Mouse (Mus musculus) lung, embryonic 14.5 days (tissue): ENCODE data around the gene Nufip1. TPM values are rescaled to one million over a fixed set of nuclear protein-coding genes. Genes with fewer than 3 reads are reported as not detected.
A peak's percentile ranks its signal among the peaks of the same experiment; 100 is the strongest.

Source experiments
- ATAC-seq: fragments of 200-750 bp; cut with Nextera tagmentation; 2 replicates; pipeline ENCODE4 v1.8.0; 2017; ENCODE audit warnings: mild to moderate bottlenecking, moderate TSS enrichment, moderate library complexity; ENCODE audit not compliant: insufficient read depth
- DNase-seq: peaks from one replicate; pipeline ENCODE4 v3.0.0-alpha.2; 2015
- H3K27ac ChIP-seq: fragments of 300-500 bp; sonication (generic); 2 replicates; pipeline ENCODE4 v1.5.1; 2014; ENCODE audit warnings: low read depth, mild to moderate bottlenecking, moderate library complexity
- H3K27me3 ChIP-seq: fragments of 300-500 bp; sonication (generic); 2 replicates; pipeline ENCODE4 v1.6.1; 2014; ENCODE audit warnings: low read length, control low read depth; ENCODE audit not compliant: insufficient read depth
- H3K36me3 ChIP-seq: fragments of 300-500 bp; sonication (generic); 2 replicates; pipeline ENCODE4 v1.6.1; 2014; ENCODE audit warnings: control low read depth; ENCODE audit not compliant: insufficient read depth
- H3K4me1 ChIP-seq: fragments of 300-500 bp; sonication (generic); 2 replicates; pipeline ENCODE4 v1.6.1; 2014; ENCODE audit warnings: antibody characterized with exemption, control low read depth; ENCODE audit not compliant: insufficient read depth
- H3K4me2 ChIP-seq: fragments of 300-500 bp; sonication (generic); 2 replicates; pipeline ENCODE4 v1.6.1; 2014; ENCODE audit warnings: mild to moderate bottlenecking
- H3K4me3 ChIP-seq: fragments of 300-500 bp; sonication (generic); 2 replicates; pipeline ENCODE4 v1.5.1; 2014; ENCODE audit warnings: low read depth, low read length
- H3K9ac ChIP-seq: fragments of 300-500 bp; sonication (generic); 2 replicates; pipeline ENCODE4 v1.6.1; 2014
- H3K9me3 ChIP-seq: fragments of 300-500 bp; sonication (generic); 2 replicates; pipeline ENCODE4 v1.6.1; 2016; ENCODE audit warnings: low read depth, low read length, control low read depth
- CTCF ChIP-seq: IDR thresholded peaks from 2 replicates; pipeline ENCODE4 v1.5.1; 2016; ENCODE audit warnings: antibody characterized with exemption, low read depth
- WGBS: fragments of 180-500 bp; shearing (Covaris S2); extraction: QIAGEN DNeasy Blood & Tissue Kit; methylation state at CpG from one replicate; pipeline ENCODE4 v1.1.7; 2014; 5-methylcytosine and 5-hydroxymethylcytosine counted together
- polyA plus RNA-seq: library from polyadenylated mRNA; unstranded; fragments of >200 nt; fragmentation: Nextera tagmentation; extraction: Ambion mirVana; gene quantifications from 2 replicates; pipeline ENCODE4 v1.2.1, GENCODE M21; 2014

The Nufip1 gene
- polyA plus RNA-seq, 1 experiment from 2014 or later = 15.2 TPM

DNA sequence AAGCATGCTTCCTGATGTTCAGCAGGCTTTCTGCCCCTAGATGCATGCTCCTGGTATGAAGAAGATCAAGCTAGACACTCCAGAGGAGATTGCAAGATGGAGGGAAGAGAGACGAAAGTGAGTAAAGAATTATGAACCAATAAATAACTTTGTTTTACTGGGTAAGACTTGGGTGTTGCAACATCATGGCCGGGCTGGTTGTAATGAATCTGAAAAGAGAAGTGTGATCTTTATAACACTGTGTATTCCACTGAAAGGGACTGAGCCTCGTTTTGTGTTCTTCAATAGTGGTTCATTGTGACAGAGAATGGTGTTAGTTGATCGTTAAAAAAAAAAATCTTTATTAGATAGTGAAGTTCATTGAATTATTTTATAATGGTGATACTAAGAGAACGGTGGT lies 5.1 kb downstream of the Nufip1 start:
- H3K9ac ChIP-seq = no peak overlapping the region
- ATAC-seq (no peak), DNase-seq (no peak)
- WGBS = 91% methylated on average over 5 of the region's 5 CpGs
- no peak overlapping the region for H3K27ac ChIP-seq
- no peak overlapping the region for H3K4me3 ChIP-seq
- H3K9me3 ChIP-seq = no peaks in the 10 kb centered on the region
- no peaks in the 10 kb centered on the region for H3K4me1 ChIP-seq
- H3K36me3 ChIP-seq = peaks cover 63% of the 10 kb centered on the region
- no peak overlapping the region for H3K4me2 ChIP-seq
- no peaks in the 10 kb centered on the region for H3K27me3 ChIP-seq
- TF ChIP-seq CTCF = no peak

DNA sequence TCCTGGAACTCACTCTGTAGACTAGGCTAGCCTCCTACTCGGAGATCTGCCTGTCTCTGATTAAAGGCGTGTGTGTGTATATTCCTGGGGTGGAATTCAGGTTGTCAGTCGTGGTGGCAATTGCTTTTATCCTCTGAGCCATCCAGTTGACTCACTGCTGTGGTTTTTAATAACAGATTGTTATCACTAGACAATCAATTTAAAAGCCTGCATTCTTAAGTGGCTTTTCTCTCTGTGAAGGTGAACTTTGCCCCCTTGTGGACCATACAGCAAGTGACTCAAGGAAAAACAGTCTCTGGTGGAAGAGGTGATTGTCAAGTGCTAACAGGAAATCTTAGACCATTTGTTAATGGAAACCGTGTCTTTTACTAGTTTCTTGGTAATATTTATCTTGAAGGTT lies 8.3 kb downstream of the Nufip1 start:
- H3K27me3 ChIP-seq = no peaks in the 10 kb centered on the region
- 54% methylated on average over 4 of the region's 4 CpGs for WGBS
- H3K4me2 ChIP-seq = no peak overlapping the region
- no peaks in the 10 kb centered on the region for H3K9me3 ChIP-seq
- H3K27ac ChIP-seq = no peak overlapping the region
- H3K9ac ChIP-seq = no peak overlapping the region
- TF ChIP-seq CTCF = peak; percentile 39
- DNase-seq (no peak), ATAC-seq (no peak)
- H3K4me3 ChIP-seq = no peak overlapping the region
- H3K4me1 ChIP-seq = 0 out of 2 replicates have a peak, but pooled peaks cover 3% of the 10 kb centered on the region
- peaks cover 82% of the 10 kb centered on the region for H3K36me3 ChIP-seq

DNA sequence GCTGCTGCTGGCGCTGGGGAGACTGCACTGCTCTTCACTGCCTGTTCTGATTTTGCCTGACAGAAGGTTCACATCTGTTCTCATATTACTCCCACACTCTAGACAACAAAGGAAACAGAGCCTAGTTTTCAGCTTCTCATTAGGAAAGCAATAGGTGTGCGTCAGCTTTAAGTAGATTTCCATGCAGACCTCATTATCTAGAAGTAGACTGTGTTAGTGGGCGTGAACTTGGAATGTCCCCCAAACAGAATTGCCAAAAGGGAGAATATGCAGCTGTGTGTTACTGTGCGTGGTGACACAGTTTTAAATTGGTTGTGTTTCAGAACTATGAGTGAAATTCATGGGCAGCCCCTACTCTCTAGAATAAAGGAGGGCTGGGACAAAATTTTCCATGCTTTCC lies 9.8 kb downstream of the Nufip1 start:
- DNase-seq (no peak), ATAC-seq (no peak)
- H3K4me1 ChIP-seq = 0 out of 2 replicates have a peak, but pooled peaks cover 3% of the 10 kb centered on the region
- 84% methylated on average over 4 of the region's 4 CpGs for WGBS
- peaks cover 81% of the 10 kb centered on the region for H3K36me3 ChIP-seq
- TF ChIP-seq CTCF = no peak
- no peak overlapping the region for H3K27ac ChIP-seq
- H3K9me3 ChIP-seq = no peaks in the 10 kb centered on the region
- H3K4me3 ChIP-seq = no peak overlapping the region
- H3K27me3 ChIP-seq = no peaks in the 10 kb centered on the region
- H3K4me2 ChIP-seq = no peak overlapping the region
- no peak overlapping the region for H3K9ac ChIP-seq

DNA sequence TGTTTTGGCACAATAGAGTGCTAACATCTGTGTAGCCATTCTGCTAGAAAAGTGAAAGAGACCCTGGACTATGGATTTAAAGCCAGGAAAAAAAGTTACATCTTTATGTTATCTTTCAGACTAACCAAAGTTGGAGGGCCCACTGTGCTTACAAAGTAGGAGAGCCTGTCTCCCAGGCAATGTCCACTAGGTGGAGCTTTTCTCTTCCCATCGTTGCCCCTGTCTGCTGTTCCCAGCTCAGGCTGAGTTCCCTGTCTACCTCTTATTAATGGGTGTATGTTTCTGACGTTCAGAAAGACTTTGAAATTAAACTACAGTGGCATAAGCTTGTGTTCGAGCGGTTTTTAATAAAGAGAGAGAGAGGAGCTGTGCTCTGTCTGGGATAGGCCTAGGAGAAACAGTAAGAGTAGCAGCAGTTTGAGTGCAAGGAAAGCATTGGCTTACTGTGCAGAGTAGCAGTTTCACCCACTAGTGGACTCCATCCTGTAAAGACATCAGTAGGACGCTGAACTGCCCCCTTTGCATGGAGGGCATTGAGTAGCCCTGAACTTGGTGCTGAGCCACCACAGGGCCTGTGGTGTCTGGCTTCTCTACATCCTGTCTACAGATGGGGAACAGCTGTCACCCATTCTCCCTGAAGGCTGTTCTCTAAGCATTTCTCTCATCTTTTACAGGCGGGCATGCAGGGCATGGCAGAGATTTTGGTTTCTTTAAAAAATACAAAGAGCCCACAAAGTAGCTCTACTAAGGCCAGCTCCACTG lies 11.4 kb downstream of the Nufip1 start:
- WGBS = 50% methylated on average over 6 of the region's 6 CpGs
- H3K27ac ChIP-seq = no peak overlapping the region
- peaks cover 81% of the 10 kb centered on the region for H3K36me3 ChIP-seq
- ATAC-seq = no peak; the same call in 1 of the 2 replicates
- peak; percentile 86 for DNase-seq
- TF ChIP-seq CTCF = peak; percentile 78
- H3K4me1 ChIP-seq = 0 out of 2 replicates have a peak, but pooled peaks cover 3% of the 10 kb centered on the region
- no peaks in the 10 kb centered on the region for H3K27me3 ChIP-seq
- no peak overlapping the region for H3K4me2 ChIP-seq
- H3K4me3 ChIP-seq = no peak overlapping the region
- no peaks in the 10 kb centered on the region for H3K9me3 ChIP-seq
- no peak overlapping the region for H3K9ac ChIP-seq

DNA sequence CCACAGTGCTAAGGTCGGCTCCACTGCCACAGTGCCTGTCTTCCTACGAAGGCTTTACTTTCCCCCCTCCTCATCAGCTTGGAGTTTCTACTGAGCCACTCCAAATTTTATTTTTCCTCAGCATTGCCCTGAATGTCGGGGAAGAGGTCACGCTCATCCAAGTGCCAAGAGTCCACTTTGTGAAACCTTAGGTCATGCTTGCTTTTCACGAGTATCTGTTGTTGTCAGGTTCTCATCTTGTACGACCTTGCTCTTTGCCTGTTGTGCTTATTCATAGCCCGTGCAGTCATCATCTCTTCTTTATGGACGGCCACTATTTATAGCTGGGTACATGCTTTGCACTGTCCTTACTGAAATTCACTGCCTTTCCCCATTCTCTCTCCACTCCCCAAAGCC lies 12.0 kb downstream of the Nufip1 start:
- no peak for ATAC-seq
- Histone ChIP-seq H3K27me3 (no peaks in the 10 kb centered on the region), H3K4me1 (0 out of 2 replicates have a peak, but pooled peaks cover 3% of the 10 kb centered on the region), H3K36me3 (peaks cover 81% of the 10 kb centered on the region), H3K9ac (no peak overlapping the region), H3K4me2 (no peak overlapping the region), H3K4me3 (no peak overlapping the region), H3K9me3 (no peaks in the 10 kb centered on the region), H3K27ac (no peak overlapping the region)
- 82% methylated on average over 8 of the region's 8 CpGs for WGBS
- no peak for TF ChIP-seq CTCF
- no peak for DNase-seq

DNA sequence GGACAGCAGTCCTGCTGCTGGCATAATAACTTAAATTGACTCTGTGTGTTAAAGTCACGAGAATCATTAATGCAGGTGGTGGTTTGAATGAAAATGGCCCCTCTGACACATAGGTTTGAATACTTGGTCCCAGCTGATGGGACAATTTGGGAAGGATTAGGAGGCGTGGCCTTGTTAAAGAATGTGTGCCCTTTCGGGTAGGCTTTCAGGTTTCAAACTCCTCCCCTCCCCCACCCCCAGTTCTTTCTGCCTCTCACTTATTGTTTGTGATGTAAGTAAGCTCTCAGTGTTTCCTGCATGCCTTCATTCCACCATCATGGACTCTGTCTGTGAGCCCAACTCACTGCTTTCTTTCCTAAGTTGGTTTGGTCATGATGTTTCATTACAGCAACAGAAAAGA lies 16.6 kb downstream of the Nufip1 start:
- no peak for ATAC-seq

DNA sequence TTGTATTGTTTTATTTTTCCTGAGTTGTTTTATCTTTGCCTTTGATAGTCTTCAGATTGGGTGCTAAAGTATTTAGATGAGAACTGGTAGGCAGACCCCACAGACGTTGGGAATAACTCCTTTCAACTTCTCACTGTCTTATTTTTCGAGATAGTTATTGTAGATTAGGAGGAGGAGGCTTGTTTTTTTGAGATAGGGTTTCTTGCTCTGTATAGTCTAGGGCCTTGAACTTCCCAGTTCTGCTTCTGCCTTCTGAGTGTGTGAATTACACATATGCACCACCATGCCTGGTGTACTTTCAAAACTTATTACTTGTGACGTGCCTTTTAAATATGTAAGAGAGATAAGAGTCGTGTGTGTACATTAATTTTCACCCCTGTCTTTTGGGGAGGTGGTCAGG lies 17.5 kb downstream of the Nufip1 start:
- TF ChIP-seq CTCF = no peak
- no peaks in the 10 kb centered on the region for H3K9me3 ChIP-seq
- H3K9ac ChIP-seq = no peak overlapping the region
- H3K27me3 ChIP-seq = no peaks in the 10 kb centered on the region
- DNase-seq = no peak
- no peaks in the 10 kb centered on the region for H3K4me1 ChIP-seq
- ATAC-seq = no peak
- H3K4me3 ChIP-seq = no peak overlapping the region
- peaks cover 88% of the 10 kb centered on the region for H3K36me3 ChIP-seq
- H3K27ac ChIP-seq = no peak overlapping the region
- H3K4me2 ChIP-seq = no peak overlapping the region
- 75% methylated on average over 4 of the region's 4 CpGs for WGBS

More for the DNA sequence above, 16.6 kb downstream of the Nufip1 start:
- no peak for DNase-seq
- 83% methylated on average over 3 of the region's 3 CpGs for WGBS
- TF ChIP-seq CTCF = no peak
- H3K4me2 ChIP-seq = no peak overlapping the region
- no peaks in the 10 kb centered on the region for H3K4me1 ChIP-seq
- no peaks in the 10 kb centered on the region for H3K9me3 ChIP-seq
- no peak overlapping the region for H3K9ac ChIP-seq
- no peaks in the 10 kb centered on the region for H3K27me3 ChIP-seq
- H3K4me3 ChIP-seq = no peak overlapping the region
- H3K27ac ChIP-seq = no peak overlapping the region
- peaks cover 88% of the 10 kb centered on the region for H3K36me3 ChIP-seq
